Mouse (Mus musculus): ENCODE results near the gene Hist2h2ac.

DNA sequence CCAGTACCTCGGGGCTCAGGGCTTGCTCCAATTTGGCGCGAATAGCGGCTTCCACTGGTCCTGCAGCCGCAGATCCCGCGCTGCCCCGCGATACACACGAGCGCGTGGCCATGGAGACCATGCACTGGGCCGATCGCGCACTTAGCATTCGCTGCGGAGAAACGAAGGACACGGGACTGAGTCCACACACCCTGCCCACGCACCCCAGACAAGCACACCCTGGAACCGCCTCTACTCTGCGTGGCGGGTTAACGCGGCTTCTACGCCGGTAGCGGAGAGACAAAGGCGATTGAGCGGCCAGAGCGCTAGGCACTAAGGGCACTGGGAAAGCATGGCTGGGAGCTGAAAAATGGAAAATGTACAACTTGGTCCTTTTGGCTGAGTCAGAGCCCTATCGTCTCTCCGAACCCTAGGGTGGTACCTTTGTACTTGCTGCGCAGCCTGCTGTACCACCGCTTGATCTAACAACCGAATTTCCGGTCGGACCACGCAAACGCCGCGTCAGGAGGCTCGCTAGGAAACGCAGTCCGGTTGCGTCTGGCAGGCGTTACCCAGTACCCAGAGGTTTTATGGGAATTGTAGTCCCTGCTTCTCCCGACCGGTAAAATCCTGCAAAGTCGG is 23.4 kb downstream of the Hist2h2ac start:
- no peak for TF ChIP-seq CTCF (IDR thresholded peaks at IDR 0.05; ENCODE audit: borderline replicate concordance, control insufficient read depth, extremely low read depth, insufficient read depth, low read length, poor library complexity)
- peak; percentile 67 for TF ChIP-seq POLR2A (IDR thresholded peaks at IDR 0.05; ENCODE audit: control insufficient read depth, extremely low read depth, insufficient read depth, low read length, poor library complexity)

Data from thymus, adult 2 months (tissue).